Mouse (Mus musculus) adrenal gland, postnatal 14 days (tissue): ENCODE results near the gene Mpdz. TPM values are rescaled to one million over a fixed set of nuclear protein-coding genes. Genes with fewer than 3 reads are reported as not detected.

Experiments
- DNase-seq: peaks from one replicate; pipeline ENCODE4 v3.0.0; 2021; ENCODE audit warnings: mixed read lengths
- total RNA-seq: library from RNA; stranded (reverse); gene quantifications from 2 replicates; pipeline ENCODE4 v1.2.3, GENCODE M21; 2021

Mpdz gene
- total RNA-seq, 1 experiment from 2014 or later = 84.4 TPM

DNA sequence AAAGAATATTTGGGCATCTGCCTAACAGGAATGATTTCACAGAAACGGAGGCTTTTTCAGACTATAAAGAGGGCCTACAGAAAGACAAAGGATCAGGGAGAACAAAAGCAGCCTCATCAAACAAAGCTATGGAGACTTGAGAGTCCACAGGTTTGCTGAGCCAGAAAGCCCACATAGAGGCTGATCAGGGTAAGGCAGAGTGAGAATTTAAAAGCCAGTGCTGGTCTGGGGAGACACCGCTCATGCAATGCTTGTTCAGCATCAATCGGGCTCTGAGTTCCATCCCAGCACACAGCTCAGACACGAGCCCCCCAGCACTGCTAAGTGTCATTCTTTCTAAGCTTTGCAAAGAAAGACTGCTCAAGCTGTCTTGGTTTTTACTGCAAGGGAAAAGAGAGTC is 162.5 kb downstream of the Mpdz start:
- no peak for DNase-seq

GRCm38 (mm10) chr4:81279451-81279850 is 163.2 kb downstream of the Mpdz start:
- DNase-seq = no peak

DNA sequence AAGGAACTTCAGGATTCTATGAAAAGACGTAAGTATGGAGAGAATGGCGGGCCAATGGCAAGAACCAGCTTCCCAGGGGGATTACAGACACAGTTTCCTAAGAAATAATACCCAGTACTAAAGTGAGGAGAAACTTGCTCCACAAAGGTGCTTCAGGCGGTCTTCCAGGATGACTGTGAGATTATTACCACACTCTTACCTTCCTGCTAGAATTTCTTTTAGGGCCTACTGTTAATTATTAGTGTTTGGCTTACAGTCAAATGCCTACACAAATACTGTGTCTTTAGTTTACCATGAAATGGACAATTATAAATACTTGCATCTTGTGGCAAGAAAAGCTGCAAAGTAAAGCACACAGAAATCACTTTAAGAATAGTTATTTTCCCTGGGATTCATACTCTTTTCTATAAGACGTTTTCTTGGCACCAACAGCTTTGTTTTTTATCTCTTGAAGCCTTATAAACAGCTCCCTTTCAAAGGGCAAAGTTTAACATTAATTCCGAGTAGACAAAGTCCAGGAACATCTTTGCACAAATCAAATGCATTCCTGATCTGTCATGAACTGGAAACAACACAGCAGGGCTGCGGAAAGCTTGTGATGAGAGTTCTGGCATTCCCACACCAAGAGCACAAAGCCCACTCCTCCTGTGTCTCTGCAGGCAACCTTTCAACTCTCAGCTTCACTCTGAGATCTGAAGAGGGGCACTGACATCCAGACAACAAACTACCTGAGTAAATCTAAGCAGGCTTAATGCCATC is 166.5 kb downstream of the Mpdz start:
- no peak for DNase-seq

DNA sequence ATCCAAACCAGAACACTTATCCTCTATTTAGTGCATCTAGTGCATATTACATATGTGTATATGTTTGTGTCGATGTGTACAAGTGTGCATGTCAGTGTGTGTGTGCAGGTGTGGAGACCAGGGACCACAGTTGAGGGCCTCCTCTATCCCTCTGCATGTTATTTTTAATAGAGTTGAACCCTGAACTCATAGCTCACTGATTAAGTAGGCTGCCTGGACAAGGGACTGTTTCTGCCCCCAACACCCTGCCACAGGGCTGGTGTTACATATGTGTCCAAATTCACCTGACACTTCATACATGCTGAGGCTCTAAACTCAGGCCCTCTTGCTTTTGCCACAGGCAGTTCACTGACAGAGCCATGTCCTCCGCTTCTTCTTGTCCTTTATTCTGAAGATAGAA is 169.5 kb downstream of the Mpdz start:
- no peak for DNase-seq

DNA sequence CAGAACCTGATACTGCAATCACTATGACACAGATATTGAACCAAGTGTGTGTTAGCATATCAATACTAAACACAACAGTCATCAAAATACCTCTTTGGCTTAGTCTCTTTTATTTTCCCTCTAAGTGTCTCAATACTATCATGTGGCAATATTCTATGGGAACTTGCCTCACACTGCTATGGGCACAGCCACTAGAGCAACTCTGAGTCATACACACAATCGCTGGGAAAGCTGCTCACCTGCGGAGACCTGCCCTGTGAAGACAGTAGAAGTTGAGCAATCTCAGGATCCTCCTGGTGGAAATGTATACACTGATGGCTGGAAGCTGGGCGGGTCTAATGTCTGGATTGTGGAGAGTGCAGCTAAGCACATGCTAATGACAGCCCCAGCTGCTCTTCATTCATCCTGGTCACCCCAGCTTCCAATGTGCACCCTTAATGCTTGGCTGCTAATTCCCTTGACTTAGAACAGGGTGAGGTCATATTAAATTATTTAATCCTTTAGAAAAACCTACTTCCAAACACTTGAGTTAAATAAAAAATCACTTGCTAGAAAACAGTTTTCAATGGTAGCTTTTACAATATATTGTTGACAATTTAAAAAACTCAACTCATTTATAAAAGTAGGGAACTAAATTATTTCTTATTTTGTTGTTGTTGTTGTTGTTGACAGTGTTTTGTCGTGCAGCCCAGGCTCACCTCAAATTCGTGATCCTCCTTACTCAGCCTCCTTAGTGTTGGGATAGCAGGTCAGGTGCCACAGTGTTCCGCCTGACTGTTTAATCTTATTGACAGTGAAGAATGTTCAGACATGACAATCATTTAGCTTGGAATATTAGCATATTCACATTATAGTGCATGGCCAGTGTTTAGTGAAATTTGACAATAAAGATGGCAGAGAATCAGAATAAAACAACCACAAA is 189.5 kb downstream of the Mpdz start:
- DNase-seq = no peak

GRCm38 (mm10) chr4:81252334-81252733 is 190.3 kb downstream of the Mpdz start:
- no peak for DNase-seq

DNA sequence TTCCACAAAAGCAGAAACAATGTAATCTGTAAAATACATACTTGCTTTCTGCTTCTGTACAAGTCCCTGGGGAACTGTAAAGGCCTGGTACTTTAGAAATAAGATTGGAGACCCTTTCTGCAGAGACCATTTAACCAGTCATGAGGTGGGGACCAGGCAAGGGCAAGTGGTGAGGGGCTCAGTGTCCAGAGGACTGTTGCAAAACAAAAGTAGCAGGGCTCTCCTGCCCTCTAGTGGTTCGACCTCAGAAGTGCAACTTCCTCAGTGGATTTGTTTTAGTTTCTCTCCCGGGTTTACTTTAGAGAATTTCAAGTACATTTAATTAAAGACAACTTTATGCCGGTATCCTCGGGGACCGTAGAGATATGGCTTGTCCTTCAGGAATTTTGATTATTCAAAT is 190.7 kb downstream of the Mpdz start:
- DNase-seq = peak; percentile 46

DNA sequence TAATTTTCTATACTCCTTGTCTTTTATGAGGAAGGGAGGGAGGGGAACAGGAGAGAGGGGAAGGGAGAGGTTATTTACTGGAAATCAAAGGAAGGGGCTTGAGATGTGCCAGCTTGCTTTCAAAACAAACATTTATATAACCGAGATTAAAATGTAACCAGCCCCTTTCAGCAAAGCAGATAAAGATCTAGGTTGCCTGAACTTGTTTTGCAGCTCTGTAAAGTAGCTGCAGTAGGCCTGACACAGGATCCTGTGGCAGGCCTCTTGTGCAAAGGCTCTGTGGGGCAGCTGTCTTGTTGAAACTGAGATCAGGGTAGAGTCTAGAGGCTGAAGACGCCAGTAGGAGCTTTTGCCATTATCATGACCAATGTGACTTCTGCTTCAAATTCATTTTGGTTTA is 193.4 kb downstream of the Mpdz start:
- DNase-seq = no peak

GRCm38 (mm10) chr4:81236227-81236626 is 206.4 kb downstream of the Mpdz start:
- no peak for DNase-seq
